Mouse (Mus musculus) ES-Bruce4 (cell line): Measurements from ENCODE around the gene Pspn.

ENCODE experiments used
- CTCF ChIP-seq: IDR thresholded peaks from one replicate; pipeline ENCODE4 v1.8.1; 2011; ENCODE audit warnings: low read depth, low read length
- EP300 ChIP-seq: IDR thresholded peaks from 2 replicates; pipeline ENCODE4 v1.6.1; 2011; ENCODE audit warnings: low read depth, low read length; ENCODE audit not compliant: insufficient read depth
- POLR2A ChIP-seq: IDR thresholded peaks from one replicate; pipeline ENCODE4 v1.8.1; 2011; ENCODE audit warnings: low read length; ENCODE audit not compliant: insufficient read depth

GRCm38 (mm10) chr17:57019693-57020092 is 19.9 kb upstream of the Pspn start:
- TF ChIP-seq CTCF (no peak), POLR2A (no peak), EP300 (no peak)
